Mouse (Mus musculus) neural tube, embryonic 11.5 days (tissue): ENCODE data around the gene Rtl3. TPM values are rescaled to one million over a fixed set of nuclear protein-coding genes. Genes with fewer than 3 reads are reported as not detected.

Source experiments
- ATAC-seq: fragments of 200-750 bp; cut with Nextera tagmentation; 2 replicates; pipeline ENCODE4 v1.8.0; 2017; ENCODE audit warnings: moderate number of reproducible peaks, mild to moderate bottlenecking, moderate TSS enrichment, moderate library complexity; ENCODE audit not compliant: insufficient read depth, low FRiP score, low TSS enrichment
- DNase-seq: peaks from one replicate; pipeline ENCODE4 v3.0.0-alpha.2; 2015; ENCODE audit warnings: low spot score
- H3K27ac ChIP-seq: fragments of 300-500 bp; sonication (generic); 2 replicates; pipeline ENCODE4 v1.5.1; 2014; ENCODE audit warnings: low read depth, mild to moderate bottlenecking, low read length
- H3K27me3 ChIP-seq: fragments of 300-500 bp; sonication (generic); 2 replicates; pipeline ENCODE4 v1.6.1; 2014; ENCODE audit warnings: mild to moderate bottlenecking, low read length, mixed read lengths; ENCODE audit not compliant: control insufficient read depth, insufficient read depth
- H3K36me3 ChIP-seq: fragments of 300-500 bp; sonication (generic); 2 replicates; pipeline ENCODE4 v1.6.1; 2014; ENCODE audit warnings: mild to moderate bottlenecking, low read length, moderate library complexity, mixed read lengths; ENCODE audit not compliant: control insufficient read depth, insufficient read depth
- H3K4me1 ChIP-seq: fragments of 300-500 bp; sonication (generic); 2 replicates; pipeline ENCODE4 v1.6.1; 2014; ENCODE audit warnings: low read length, mixed read lengths; ENCODE audit not compliant: control insufficient read depth, insufficient read depth
- H3K4me2 ChIP-seq: fragments of 300-500 bp; sonication (generic); 2 replicates; pipeline ENCODE4 v1.6.1; 2014; ENCODE audit warnings: low read depth, mild to moderate bottlenecking, moderate library complexity
- H3K4me3 ChIP-seq: fragments of 300-500 bp; sonication (generic); 2 replicates; pipeline ENCODE4 v1.5.1; 2014; ENCODE audit warnings: low read depth, low read length
- H3K9ac ChIP-seq: fragments of 300-500 bp; sonication (generic); 2 replicates; pipeline ENCODE4 v1.6.1; 2014; ENCODE audit warnings: mild to moderate bottlenecking, low read length
- H3K9me3 ChIP-seq: fragments of 300-500 bp; sonication (generic); 2 replicates; pipeline ENCODE4 v1.6.1; 2016; ENCODE audit warnings: low read length; ENCODE audit not compliant: control insufficient read depth
- WGBS: fragments of 180-500 bp; shearing (Covaris S2); extraction: QIAGEN DNeasy Blood & Tissue Kit; methylation state at CpG from one replicate; pipeline ENCODE4 v1.1.7; 2014; 5-methylcytosine and 5-hydroxymethylcytosine counted together
- polyA plus RNA-seq: library from polyadenylated mRNA; unstranded; fragments of >200 nt; fragmentation: Nextera tagmentation; extraction: Ambion mirVana; gene quantifications from 2 replicates; pipeline ENCODE4 v1.2.1, GENCODE M21; 2014

Rtl3 gene
- polyA plus RNA-seq, 1 experiment from 2014 or later = 0.98 TPM

DNA sequence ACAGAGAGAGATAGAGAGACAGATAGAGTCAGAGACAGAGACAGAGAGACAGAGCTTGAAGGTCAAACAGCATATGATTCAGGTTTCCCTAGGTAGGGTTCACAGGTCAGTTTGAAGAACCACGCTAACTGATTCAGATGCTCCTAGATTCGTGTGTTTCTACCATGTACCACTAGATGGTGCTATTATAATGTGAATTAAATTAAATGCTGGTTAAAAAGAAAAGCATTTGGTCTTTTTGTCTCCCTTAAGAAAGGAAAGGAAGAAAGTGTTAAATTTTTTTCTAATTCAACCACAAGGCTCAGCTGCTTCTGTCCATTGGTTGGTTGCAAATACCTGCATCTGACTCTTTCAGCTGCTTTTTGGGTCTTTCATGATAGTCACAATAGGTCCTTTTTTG, 45.8 kb downstream of the Rtl3 start:
- H3K4me1 ChIP-seq = no peaks in the 10 kb centered on the region
- no peak overlapping the region for H3K27ac ChIP-seq
- ATAC-seq (no peak), DNase-seq (no peak)
- no peak overlapping the region for H3K9ac ChIP-seq
- no peak overlapping the region for H3K4me2 ChIP-seq
- 13% methylated on average over 2 of the region's 2 CpGs for whole genome bisulfite sequencing
- H3K9me3 ChIP-seq = no peaks in the 10 kb centered on the region
- no peak overlapping the region for H3K4me3 ChIP-seq
- no peaks in the 10 kb centered on the region for H3K36me3 ChIP-seq
- H3K27me3 ChIP-seq = no peaks in the 10 kb centered on the region

Other genes with a start within 250 kb of the Rtl3 start
- gene Cysltr1, start 237.0 kb downstream of the Rtl3 start, polyA plus RNA-seq = 0.45 and 1.5 TPM in 2 replicates
- gene Lpar4, start 80.0 kb upstream of the Rtl3 start, polyA plus RNA-seq = 18.5 and 19.1 TPM in 2 replicates
- 0.11 TPM in 1 of 2 replicates, not detected in the other for gene P2ry10, start 247.8 kb upstream of the Rtl3 start, polyA plus RNA-seq